9 mouse cellular contexts compared by ENCODE assay signal in genomic region chr11:85989940-85990493, GRCm38 (mm10).
DNase-seq lines count a peak whose midpoint lies in the region; ATAC-seq and TF ChIP-seq lines count a peak whose summit lies in the region.
"Had no signal": no experiment of that assay in that cellular context is flagged by ENCODE, and none has a peak within 500 bp of the region (broad histone marks: within the 10 kb centered on the region; RNA-seq: fewer than 3 reads in every experiment).

No protein-coding gene starts in this region.

- no peak overlapping the region for H3K9ac ChIP-seq in heart, embryonic 15.5 days
- H3K9ac ChIP-seq in limb, embryonic 11.5 days (ENCODE audit: low read length), result peak overlapping the region; percentile 22; the same call in 1 of the 2 replicates
- H3K9ac ChIP-seq in midbrain, embryonic 14.5 days (replicated peaks; ENCODE audit: low read length), result no peak overlapping the region

- no peak for ATAC-seq in heart, embryonic 15.5 days (replicated peaks; ENCODE audit: insufficient number of reproducible peaks, insufficient read depth, low FRiP score, low read depth)
- peak; percentile 62 for ATAC-seq in limb, embryonic 11.5 days (ENCODE audit: insufficient number of reproducible peaks, low FRiP score, low TSS enrichment, low read depth)
- ATAC-seq in midbrain, embryonic 14.5 days (ENCODE audit: low FRiP score, low TSS enrichment), result no peak

- TF ChIP-seq POLR2A in bone marrow macrophage, adult 2 months (IDR thresholded peaks at IDR 0.05; ENCODE audit: borderline replicate concordance, low read depth, low read length), result no peak

- peak; percentile 29 for DNase-seq in gastrocnemius, adult 2 months
- DNase-seq in gastrocnemius, postnatal 25 days, result no peak
- peak; percentile 61 for DNase-seq in limb, embryonic 11.5 days (ENCODE audit: low spot score)
- peak; percentile 63 for DNase-seq in midbrain, embryonic 14.5 days
- DNase-seq in testis, postnatal 14 days (ENCODE audit: low spot score), result no peak
- DNase-seq in left cerebral cortex, postnatal 10 days (ENCODE audit: extremely low spot score in 1 of 2, low spot score in 2 of 2), result no peak

- TF ChIP-seq CTCF in gastrocnemius, adult 2 months (IDR thresholded peaks at IDR 0.05), result peak; percentile 26; the same call in 1 of the 2 replicates
- no peak for TF ChIP-seq CTCF in bone marrow macrophage, adult 2 months (IDR thresholded peaks at IDR 0.05; ENCODE audit: low read depth, low read length)

- 0 out of 2 replicates have a peak, but pooled peaks cover 2% of the 10 kb centered on the region for H3K4me1 ChIP-seq in bone marrow macrophage, adult 2 months (ENCODE audit: control insufficient read depth, insufficient read depth, low read length)
- peaks cover 3% of the 10 kb centered on the region for H3K4me1 ChIP-seq in heart, embryonic 15.5 days (replicated peaks)
- peaks cover 11% of the 10 kb centered on the region; the same call in 1 of the 2 replicates for H3K4me1 ChIP-seq in limb, embryonic 11.5 days (ENCODE audit: control insufficient read depth, insufficient read depth, low read length)
- H3K4me1 ChIP-seq in midbrain, embryonic 14.5 days (ENCODE audit: control insufficient read depth, insufficient read depth, low read length), result peaks cover 12% of the 10 kb centered on the region

- H3K27ac ChIP-seq in gastrocnemius, adult 2 months, result no peak overlapping the region
- no peak overlapping the region for H3K27ac ChIP-seq in bone marrow macrophage, adult 2 months (ENCODE audit: insufficient read depth, low read depth, low read length)
- H3K27ac ChIP-seq in heart, embryonic 15.5 days, result no peak overlapping the region
- 0 out of 2 replicates have a peak overlapping the region, but pooled peaks have one; percentile 30 for H3K27ac ChIP-seq in limb, embryonic 11.5 days (replicated peaks; ENCODE audit: low read depth, low read length)
- no peak overlapping the region for H3K27ac ChIP-seq in midbrain, embryonic 14.5 days (replicated peaks; ENCODE audit: low read depth, low read length)

- H3K27me3 ChIP-seq in heart, embryonic 15.5 days, result peaks cover 5% of the 10 kb centered on the region; the same call in 1 of the 2 replicates
- no peaks in the 10 kb centered on the region for H3K27me3 ChIP-seq in limb, embryonic 11.5 days (ENCODE audit: control insufficient read depth, insufficient read depth, low read length)
- H3K27me3 ChIP-seq in midbrain, embryonic 14.5 days (ENCODE audit: control insufficient read depth, insufficient read depth, low read length), result peaks cover 7% of the 10 kb centered on the region; the same call in 1 of the 2 replicates

- 11% methylated on average over 10 of the region's 12 CpGs for WGBS in heart, embryonic 15.5 days
- WGBS in limb, embryonic 11.5 days, result 12% methylated on average over 12 of the region's 12 CpGs
- WGBS in midbrain, embryonic 14.5 days, result 8% methylated on average over 12 of the region's 12 CpGs

- intact Hi-C loops in gastrocnemius, adult 2 months (cut with DNase I), result no loop called here
- intact Hi-C loops in left cerebral cortex, postnatal 10 days (cut with DNase I), result no loop called here

- H3K9me3 ChIP-seq in heart, embryonic 15.5 days (replicated peaks), result no peaks in the 10 kb centered on the region
- H3K9me3 ChIP-seq in limb, embryonic 11.5 days (ENCODE audit: control insufficient read depth, low read length), result no peaks in the 10 kb centered on the region
- no peaks in the 10 kb centered on the region for H3K9me3 ChIP-seq in midbrain, embryonic 14.5 days (ENCODE audit: control insufficient read depth, low read length)
- H3K9me3 ChIP-seq: G1E had no signal

- H3K4me3 ChIP-seq in gastrocnemius, adult 2 months, result peak overlapping the region; percentile 63
- peak overlapping the region; percentile 40 for H3K4me3 ChIP-seq in bone marrow macrophage, adult 2 months (ENCODE audit: insufficient read depth, low read length)
- peak overlapping the region; percentile 37 for H3K4me3 ChIP-seq in heart, embryonic 15.5 days
- H3K4me3 ChIP-seq in limb, embryonic 11.5 days (ENCODE audit: low read depth, low read length), result 0 out of 2 replicates have a peak overlapping the region, but pooled peaks have one; percentile 5
- peak overlapping the region; percentile 7; the same call in 1 of the 2 replicates for H3K4me3 ChIP-seq in midbrain, embryonic 14.5 days (replicated peaks; ENCODE audit: low read depth, low read length)

- H3K36me3 ChIP-seq in heart, embryonic 15.5 days, result no peaks in the 10 kb centered on the region
- no peaks in the 10 kb centered on the region for H3K36me3 ChIP-seq in limb, embryonic 11.5 days (ENCODE audit: control insufficient read depth, insufficient read depth, low read length)
- no peaks in the 10 kb centered on the region for H3K36me3 ChIP-seq in midbrain, embryonic 14.5 days (ENCODE audit: control insufficient read depth, insufficient read depth, low read length)
- H3K36me3 ChIP-seq: G1E had no signal

- peak overlapping the region; percentile 63 for H3K4me2 ChIP-seq in heart, embryonic 15.5 days
- H3K4me2 ChIP-seq in limb, embryonic 11.5 days (ENCODE audit: low read depth, severe bottlenecking), result peak overlapping the region; percentile 46
- H3K4me2 ChIP-seq in midbrain, embryonic 14.5 days (ENCODE audit: low read length), result peak overlapping the region; percentile 46

Comparison
In these comparisons a context has a peak if more than half of its experiments do, and no peak if none do; other contexts are left out.
1. DNase-seq: peak in gastrocnemius, adult 2 months (single experiment), limb, embryonic 11.5 days (single experiment) and midbrain, embryonic 14.5 days (single experiment); none in gastrocnemius, postnatal 25 days (single experiment), testis, postnatal 14 days (single experiment) and left cerebral cortex, postnatal 10 days (0 of 2).
2. H3K4me3 ChIP-seq: peak in every context shown above with its lines; median percentile 63 in gastrocnemius, adult 2 months; 40 in bone marrow macrophage, adult 2 months; 37 in heart, embryonic 15.5 days; 7 in midbrain, embryonic 14.5 days; 5 in limb, embryonic 11.5 days.
3. Peak in every context shown above with its lines, with median percentiles within 50 percentile points of each other: H3K4me2 ChIP-seq.